Mouse (Mus musculus): ENCODE results near the gene Prodh2. TPM values are rescaled to one million over a fixed set of nuclear protein-coding genes. Genes with fewer than 3 reads are reported as not detected.
"Not testable (repeated sequence)": the region's sequence is repeated elsewhere in the genome, so short reads cannot be mapped to it uniquely, and the experiment has no call there.

Gene Prodh2
- polyA plus RNA-seq, 1 experiment from 2014 or later, result 5.0 TPM

DNA sequence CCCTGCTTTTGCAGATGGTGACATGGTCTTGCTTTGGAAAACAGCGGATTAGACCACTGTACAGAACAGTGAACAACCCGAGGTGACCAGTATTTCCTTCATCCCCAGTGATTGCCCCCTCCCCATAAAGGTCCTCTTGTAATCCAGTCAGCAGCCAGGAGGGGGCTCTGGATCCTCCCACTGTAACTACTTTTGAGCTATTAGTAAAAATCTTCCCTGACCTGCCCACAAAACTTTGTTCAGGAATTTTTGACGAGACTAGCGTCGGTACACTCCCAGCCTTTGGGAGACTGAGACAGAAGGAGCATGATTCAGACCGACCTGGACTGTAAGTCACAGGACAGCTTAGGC lies 2.5 kb upstream of the Prodh2 start:
- H3K9ac ChIP-seq, result no peak overlapping the region
- H3K4me1 ChIP-seq, result no peaks in the 10 kb centered on the region
- H3K27ac ChIP-seq, result no peak overlapping the region
- WGBS, result 15% methylated on average over 6 of the region's 6 CpGs
- H3K4me2 ChIP-seq, result no peak overlapping the region
- H3K4me3 ChIP-seq (replicated peaks), result no peak overlapping the region
- no peak for ATAC-seq (ENCODE audit: insufficient read depth, low FRiP score, low read depth)
- no peaks in the 10 kb centered on the region for H3K36me3 ChIP-seq
- H3K9me3 ChIP-seq, result no peaks in the 10 kb centered on the region
- no peaks in the 10 kb centered on the region for H3K27me3 ChIP-seq (replicated peaks)

DNA sequence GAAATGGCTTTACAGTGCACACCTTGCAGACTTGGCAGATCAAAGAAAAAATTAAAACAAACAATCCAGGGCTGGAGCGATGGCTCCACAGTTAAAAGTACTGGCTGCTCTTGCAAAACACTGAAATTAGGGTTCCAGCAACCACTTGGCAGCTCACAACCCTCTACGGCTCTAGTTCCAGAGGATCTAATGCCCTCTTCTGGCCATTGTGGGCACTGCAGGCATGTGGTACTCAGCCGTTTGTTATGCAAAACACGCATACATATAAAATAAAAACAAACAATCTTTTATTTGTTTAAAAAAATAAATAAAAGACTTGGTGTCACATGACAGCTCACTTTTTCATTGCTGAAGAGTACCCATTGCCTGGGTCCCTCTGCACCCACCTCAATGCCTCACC lies 657 bp upstream of the Prodh2 start:
- no peak overlapping the region for H3K27ac ChIP-seq
- no peak overlapping the region for H3K4me3 ChIP-seq (replicated peaks)
- H3K36me3 ChIP-seq, result no peaks in the 10 kb centered on the region
- no peak for ATAC-seq (ENCODE audit: insufficient read depth, low FRiP score, low read depth)
- H3K4me2 ChIP-seq, result no peak overlapping the region
- WGBS, result 18% methylated on average over 4 of the region's 4 CpGs
- H3K27me3 ChIP-seq (replicated peaks), result no peaks in the 10 kb centered on the region
- no peak overlapping the region for H3K9ac ChIP-seq
- H3K4me1 ChIP-seq, result no peaks in the 10 kb centered on the region
- no peaks in the 10 kb centered on the region for H3K9me3 ChIP-seq

DNA sequence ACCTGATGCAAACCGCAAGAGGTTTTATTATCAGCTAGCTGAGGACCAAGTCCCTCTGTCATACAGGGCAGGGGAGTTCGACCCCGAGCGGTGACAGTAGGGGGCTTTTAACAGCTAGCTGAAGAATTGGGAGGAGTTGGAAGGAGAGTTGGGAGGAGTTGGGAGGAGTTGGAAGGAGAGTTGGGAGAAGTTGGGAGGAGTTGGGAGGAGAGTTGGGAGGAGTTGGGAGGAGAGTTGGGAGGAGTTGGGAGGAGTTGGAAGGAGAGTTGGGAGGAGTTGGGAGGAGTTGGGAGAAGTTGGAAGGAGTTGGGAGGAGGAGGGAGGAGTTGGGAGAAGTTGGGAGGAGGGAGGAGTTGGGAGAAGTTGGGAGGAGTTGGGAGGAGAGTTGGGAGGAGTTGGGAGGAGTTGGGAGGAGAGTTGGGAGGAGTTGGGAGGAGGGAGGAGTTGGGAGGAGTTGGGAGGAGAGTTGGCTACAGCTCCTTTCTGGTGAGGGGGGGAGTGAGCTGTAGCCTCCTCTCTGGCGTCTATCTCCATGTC lies 2.2 kb downstream of the Prodh2 start:
- not testable (repeated sequence) for H3K4me3 ChIP-seq (replicated peaks); H3K27me3 ChIP-seq (replicated peaks); ATAC-seq (ENCODE audit: insufficient read depth, low FRiP score, low read depth); H3K9me3 ChIP-seq; H3K4me1 ChIP-seq; H3K27ac ChIP-seq; H3K36me3 ChIP-seq; H3K4me2 ChIP-seq; H3K9ac ChIP-seq
- WGBS, result 47% methylated on average over 5 of the region's 5 CpGs

GRCm38 (mm10) chr7:30501159-30501558 lies 7.7 kb downstream of the Prodh2 start:
- not testable (repeated sequence) for H3K4me3 ChIP-seq (replicated peaks); H3K9me3 ChIP-seq; H3K27me3 ChIP-seq (replicated peaks); H3K27ac ChIP-seq; H3K36me3 ChIP-seq; H3K4me1 ChIP-seq; ATAC-seq (ENCODE audit: insufficient read depth, low FRiP score, low read depth); H3K4me2 ChIP-seq; H3K9ac ChIP-seq
- WGBS, result 71% methylated on average over 5 of the region's 5 CpGs

- Histone ChIP-seq H3K4me2 (no peak overlapping the region), H3K27me3 (replicated peaks) (no peaks in the 10 kb centered on the region), H3K9ac (no peak overlapping the region), H3K9me3 (no peaks in the 10 kb centered on the region), H3K36me3 (no peaks in the 10 kb centered on the region), H3K27ac (no peak overlapping the region), H3K4me3 (replicated peaks) (no peak overlapping the region), H3K4me1 (no peaks in the 10 kb centered on the region)
- no peak for ATAC-seq (ENCODE audit: insufficient read depth, low FRiP score, low read depth)
- 62% methylated on average over 4 of the region's 4 CpGs for WGBS
Measured at GRCm38 (mm10) chr7:30508061-30508460, 14.6 kb downstream of the Prodh2 start.

GRCm38 (mm10) chr7:30515003-30515760 lies 21.8 kb downstream of the Prodh2 start:
- no peak overlapping the region for H3K9ac ChIP-seq
- H3K9me3 ChIP-seq, result no peaks in the 10 kb centered on the region
- WGBS, result 56% methylated on average over 24 of the region's 24 CpGs
- no peak overlapping the region for H3K27ac ChIP-seq
- H3K36me3 ChIP-seq, result no peaks in the 10 kb centered on the region
- no peaks in the 10 kb centered on the region for H3K27me3 ChIP-seq (replicated peaks)
- ATAC-seq (ENCODE audit: insufficient read depth, low FRiP score, low read depth), result no peak
- no peaks in the 10 kb centered on the region for H3K4me1 ChIP-seq
- H3K4me2 ChIP-seq, result no peak overlapping the region
- no peak overlapping the region for H3K4me3 ChIP-seq (replicated peaks)

DNA sequence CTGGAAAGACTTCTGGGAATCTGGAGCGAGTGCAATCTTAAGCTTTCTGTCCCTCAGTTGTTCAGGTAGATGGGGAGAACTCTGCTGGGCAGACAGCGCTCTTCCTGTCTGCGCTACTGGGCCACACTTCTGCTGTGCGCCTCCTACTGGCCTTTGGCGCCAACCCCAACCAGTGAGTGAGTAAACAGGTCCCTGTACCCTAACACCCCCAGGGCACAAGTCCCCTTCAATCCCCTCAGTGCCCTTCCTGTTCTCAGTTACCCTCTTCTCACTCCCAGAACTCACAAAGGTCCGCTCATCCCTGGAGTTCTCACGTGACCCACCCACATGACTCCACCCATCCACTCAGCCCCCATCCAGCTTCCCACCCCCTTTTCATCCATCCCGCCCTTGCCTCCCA lies 24.9 kb downstream of the Prodh2 start:
- Histone ChIP-seq H3K4me1 (no peaks in the 10 kb centered on the region), H3K4me3 (replicated peaks) (no peak overlapping the region), H3K27ac (no peak overlapping the region), H3K9ac (no peak overlapping the region), H3K4me2 (no peak overlapping the region), H3K27me3 (replicated peaks) (no peaks in the 10 kb centered on the region), H3K9me3 (no peaks in the 10 kb centered on the region), H3K36me3 (0 out of 2 replicates have a peak, but pooled peaks cover under 1% of the 10 kb centered on the region)
- ATAC-seq (ENCODE audit: insufficient read depth, low FRiP score, low read depth), result no peak
- WGBS, result 34% methylated on average over 8 of the region's 8 CpGs

DNA sequence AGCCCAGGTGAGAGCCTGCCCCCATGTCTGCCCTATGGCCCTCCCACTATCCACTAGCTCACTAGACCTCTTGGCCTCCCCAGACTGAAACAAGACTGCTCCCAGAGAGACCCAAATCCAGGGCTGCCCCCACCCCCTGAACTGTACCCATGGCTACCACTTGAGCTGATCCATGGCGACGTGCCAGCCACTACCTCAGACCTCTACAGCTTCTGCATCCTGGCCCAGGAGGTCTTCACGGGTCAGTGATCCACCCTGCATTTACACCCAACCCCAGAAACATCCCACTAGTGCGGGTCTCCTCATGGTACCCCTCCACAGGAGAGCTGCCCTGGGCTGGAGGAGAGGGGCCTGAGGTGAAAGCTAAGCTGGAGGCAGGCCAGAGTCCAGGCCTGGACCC lies 27.0 kb downstream of the Prodh2 start:
- H3K4me2 ChIP-seq, result no peak overlapping the region
- ATAC-seq (ENCODE audit: insufficient read depth, low FRiP score, low read depth), result no peak
- no peaks in the 10 kb centered on the region for H3K4me1 ChIP-seq
- no peaks in the 10 kb centered on the region for H3K27me3 ChIP-seq (replicated peaks)
- H3K9me3 ChIP-seq, result no peaks in the 10 kb centered on the region
- H3K9ac ChIP-seq, result no peak overlapping the region
- H3K36me3 ChIP-seq, result peaks cover 15% of the 10 kb centered on the region; the same call in 1 of the 2 replicates
- H3K27ac ChIP-seq, result no peak overlapping the region
- no peak overlapping the region for H3K4me3 ChIP-seq (replicated peaks)
- 81% methylated on average over 4 of the region's 4 CpGs for WGBS

DNA sequence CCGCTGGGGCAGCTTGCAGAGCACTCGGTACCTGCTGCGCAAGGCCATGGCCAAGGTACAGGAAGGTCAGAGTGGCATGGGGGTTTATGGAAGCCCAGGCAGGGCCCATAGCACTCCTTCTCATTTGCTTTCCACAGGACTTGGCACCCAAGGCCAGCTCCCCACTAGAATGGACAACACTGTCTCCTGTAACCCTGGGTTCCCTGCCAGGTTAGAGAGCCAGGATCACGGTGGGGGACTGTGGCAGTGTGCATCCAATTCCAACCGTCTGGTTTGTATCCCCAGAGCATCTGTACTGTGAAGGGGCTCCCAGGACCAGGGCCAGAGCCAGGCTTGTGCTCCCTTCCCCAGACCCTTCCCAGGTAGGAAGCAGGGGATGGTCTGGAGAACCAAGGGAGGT lies 27.4 kb downstream of the Prodh2 start:
- Histone ChIP-seq H3K9ac (no peak overlapping the region), H3K4me3 (replicated peaks) (no peak overlapping the region), H3K4me2 (no peak overlapping the region), H3K4me1 (0 out of 2 replicates have a peak, but pooled peaks cover 1% of the 10 kb centered on the region), H3K27me3 (replicated peaks) (no peaks in the 10 kb centered on the region), H3K36me3 (peaks cover 15% of the 10 kb centered on the region; the same call in 1 of the 2 replicates), H3K9me3 (no peaks in the 10 kb centered on the region), H3K27ac (no peak overlapping the region)
- ATAC-seq (ENCODE audit: insufficient read depth, low FRiP score, low read depth), result no peak
- 69% methylated on average over 5 of the region's 5 CpGs for WGBS

DNA sequence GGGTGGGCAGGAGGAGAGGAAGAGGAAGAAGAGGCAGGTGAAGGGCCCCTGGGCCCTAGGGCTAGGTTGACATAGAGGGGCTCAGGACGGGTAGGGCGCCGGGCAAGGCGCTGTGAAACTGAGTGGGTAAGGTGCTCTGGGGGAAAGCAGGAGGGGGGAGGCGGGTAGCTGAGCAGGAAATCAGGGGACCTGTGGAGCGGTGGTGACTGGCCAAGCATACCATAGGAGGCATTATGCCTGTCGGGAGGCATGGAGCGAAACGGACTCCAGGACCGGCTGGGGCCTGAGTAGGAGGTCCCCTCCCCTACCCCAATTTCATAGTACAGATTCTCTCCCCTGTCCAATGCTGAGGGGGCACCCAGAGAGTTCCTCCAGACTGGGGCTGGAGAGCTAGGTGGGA lies 29.4 kb downstream of the Prodh2 start:
- no peak overlapping the region for H3K4me3 ChIP-seq (replicated peaks)
- no peak overlapping the region for H3K4me2 ChIP-seq
- peaks cover 19% of the 10 kb centered on the region for H3K36me3 ChIP-seq
- 92% methylated on average over 10 of the region's 10 CpGs for WGBS
- peaks cover 14% of the 10 kb centered on the region; the same call in 1 of the 2 replicates for H3K4me1 ChIP-seq
- H3K9ac ChIP-seq, result no peak overlapping the region
- H3K27ac ChIP-seq, result no peak overlapping the region
- no peak for ATAC-seq (ENCODE audit: insufficient read depth, low FRiP score, low read depth)
- no peaks in the 10 kb centered on the region for H3K27me3 ChIP-seq (replicated peaks)
- H3K9me3 ChIP-seq, result no peaks in the 10 kb centered on the region

DNA sequence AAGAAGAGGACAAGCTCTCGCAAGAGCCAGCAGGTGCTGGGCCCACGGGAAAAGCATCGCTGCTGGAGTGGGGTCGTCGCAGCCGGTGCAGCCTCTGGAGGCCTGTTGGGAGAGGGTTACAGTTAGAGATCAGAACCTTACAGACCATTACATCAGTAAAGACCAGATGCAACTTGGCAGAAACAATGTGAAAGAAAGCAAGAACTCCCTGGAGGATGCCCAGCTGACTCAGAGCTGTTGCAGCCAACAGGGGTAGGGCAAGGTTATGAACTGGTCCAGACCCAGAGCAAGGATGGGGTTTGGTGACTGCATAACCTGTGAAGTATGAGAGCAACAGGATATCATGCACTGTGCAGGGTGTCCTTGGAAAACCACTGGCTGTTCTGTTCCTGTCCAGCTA lies 31.1 kb downstream of the Prodh2 start:
- no peaks in the 10 kb centered on the region for H3K27me3 ChIP-seq (replicated peaks)
- no peak overlapping the region for H3K4me2 ChIP-seq
- H3K4me3 ChIP-seq (replicated peaks), result no peak overlapping the region
- no peaks in the 10 kb centered on the region for H3K9me3 ChIP-seq
- no peak overlapping the region for H3K9ac ChIP-seq
- WGBS, result 86% methylated on average over 6 of the region's 6 CpGs
- no peak for ATAC-seq (ENCODE audit: insufficient read depth, low FRiP score, low read depth)
- no peak overlapping the region for H3K27ac ChIP-seq
- peaks cover 34% of the 10 kb centered on the region for H3K36me3 ChIP-seq
- H3K4me1 ChIP-seq, result peaks cover 14% of the 10 kb centered on the region; the same call in 1 of the 2 replicates

DNA sequence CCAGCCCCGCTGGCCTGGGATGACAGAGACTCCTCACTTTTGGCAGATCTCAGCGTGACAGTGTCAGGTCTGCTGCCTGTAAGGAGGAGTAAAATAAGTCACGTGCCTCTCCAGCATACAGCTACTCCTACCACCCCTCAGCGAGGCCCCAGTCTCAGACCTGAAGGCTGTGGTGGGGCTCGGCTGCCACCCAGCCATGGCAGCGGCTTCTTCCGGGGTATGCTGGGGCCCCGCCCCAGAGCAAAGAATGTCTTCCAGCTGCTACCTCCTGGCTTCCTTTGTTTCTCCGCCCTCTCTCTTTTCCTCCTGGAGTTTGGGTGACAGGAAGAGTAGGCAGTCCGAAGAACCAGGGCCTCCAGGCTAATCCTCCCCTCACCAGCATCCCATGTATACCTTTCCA lies 32.5 kb downstream of the Prodh2 start:
- no peaks in the 10 kb centered on the region for H3K9me3 ChIP-seq
- no peak overlapping the region; the same call in 1 of the 2 replicates for H3K4me3 ChIP-seq (replicated peaks)
- peak overlapping the region; percentile 26; the same call in 1 of the 2 replicates for H3K27ac ChIP-seq
- H3K27me3 ChIP-seq (replicated peaks), result no peaks in the 10 kb centered on the region
- no peak for ATAC-seq (ENCODE audit: insufficient read depth, low FRiP score, low read depth)
- no peak overlapping the region for H3K9ac ChIP-seq
- H3K4me2 ChIP-seq, result peak overlapping the region; percentile 37
- H3K4me1 ChIP-seq, result peaks cover 14% of the 10 kb centered on the region; the same call in 1 of the 2 replicates
- WGBS, result 30% methylated on average over 10 of the region's 10 CpGs
- H3K36me3 ChIP-seq, result peaks cover 45% of the 10 kb centered on the region

All from stomach, embryonic 15.5 days (tissue).